Mouse (Mus musculus): Measurements from ENCODE around the gene Adra1b. TPM values are rescaled to one million over a fixed set of nuclear protein-coding genes. Genes with fewer than 3 reads are reported as not detected.

The Adra1b gene
- 4.9 and 6.3 TPM in 2 replicates for polyA plus RNA-seq (2012; rRNA removed)

GRCm38 (mm10) chr11:43901051-43901654 is at the start of gene Adra1b:
Gene Adra1b, minus strand, starts transcription at chr11:43901210.
- DNase-seq, result no peak
- H3K4me3 ChIP-seq (replicated peaks; ENCODE audit: extremely low read depth, low read depth, low read length), result no peak within 1 kb of the TSS
- H3K4me1 ChIP-seq (ENCODE audit: control insufficient read depth, insufficient read depth, low read length), result no peaks in the 10 kb centered on the region
- WGBS, result 68% methylated on average over 6 of the region's 6 CpGs
- TF ChIP-seq CTCF (IDR thresholded peaks at IDR 0.05; ENCODE audit: insufficient read depth, low read length), result no peak

DNA sequence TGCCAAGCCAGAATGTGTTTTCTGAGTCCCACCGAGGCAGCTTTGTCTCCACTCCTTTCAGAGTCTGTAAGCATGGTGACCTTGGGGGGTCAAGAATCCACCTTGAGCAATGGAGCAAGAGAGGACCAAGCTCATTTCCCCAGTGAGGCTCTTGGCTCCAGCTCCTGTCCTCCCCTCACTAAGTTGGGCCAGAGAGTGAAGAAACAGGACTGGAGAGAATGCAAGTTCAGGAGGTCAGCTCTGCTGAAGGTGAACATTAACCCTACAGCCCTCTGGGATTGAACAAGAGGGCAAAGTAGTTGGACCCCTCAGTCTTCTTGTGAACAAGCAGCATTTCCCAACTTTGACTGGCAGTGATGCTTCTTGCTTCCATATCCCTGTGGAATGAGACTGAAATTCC is 49.3 kb upstream of the Adra1b start:
- Histone ChIP-seq H3K4me1 (ENCODE audit: control insufficient read depth, insufficient read depth, low read length) (no peaks in the 10 kb centered on the region), H3K4me3 (replicated peaks; ENCODE audit: extremely low read depth, low read depth, low read length) (no peak overlapping the region)
- no peak for TF ChIP-seq CTCF (IDR thresholded peaks at IDR 0.05; ENCODE audit: insufficient read depth, low read length)
- no peak for TF ChIP-seq POLR2A (IDR thresholded peaks at IDR 0.05; ENCODE audit: borderline replicate concordance, extremely low read depth, low read depth, low read length)
- DNase-seq, result no peak
- 78% methylated on average over 1 of the region's 1 CpGs for WGBS

DNA sequence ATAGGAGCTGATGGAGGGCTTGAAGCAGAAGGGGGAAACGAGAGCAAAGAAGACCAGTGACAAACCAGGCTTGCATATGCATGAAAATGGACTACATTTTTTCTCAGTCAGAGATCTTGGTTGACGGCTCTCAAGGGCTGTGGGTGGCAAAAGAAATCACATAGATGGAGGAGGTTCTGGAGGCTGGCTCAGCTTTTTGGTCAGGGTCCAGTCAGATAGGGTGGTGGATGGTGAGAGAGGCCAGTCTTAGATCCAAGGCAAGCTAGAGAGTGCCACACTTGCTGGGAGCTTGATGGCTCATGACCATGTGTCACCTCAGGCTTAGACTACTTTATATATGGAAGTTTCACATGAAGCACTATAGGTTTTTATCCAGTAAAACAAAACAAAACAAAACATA is 42.8 kb upstream of the Adra1b start:
- Histone ChIP-seq H3K4me3 (replicated peaks; ENCODE audit: extremely low read depth, low read depth, low read length) (no peak overlapping the region), H3K4me1 (ENCODE audit: control insufficient read depth, insufficient read depth, low read length) (no peaks in the 10 kb centered on the region)
- WGBS, result 75% methylated on average over 2 of the region's 2 CpGs
- no peak for DNase-seq
- no peak for TF ChIP-seq CTCF (IDR thresholded peaks at IDR 0.05; ENCODE audit: insufficient read depth, low read length)

- 68% methylated on average over 1 of the region's 1 CpGs for WGBS
- H3K4me1 ChIP-seq (ENCODE audit: control insufficient read depth, insufficient read depth, low read length), result no peaks in the 10 kb centered on the region
- TF ChIP-seq POLR2A (IDR thresholded peaks at IDR 0.05; ENCODE audit: borderline replicate concordance, extremely low read depth, low read depth, low read length), result no peak
- TF ChIP-seq CTCF (IDR thresholded peaks at IDR 0.05; ENCODE audit: insufficient read depth, low read length), result no peak
- H3K4me3 ChIP-seq (replicated peaks; ENCODE audit: extremely low read depth, low read depth, low read length), result no peak overlapping the region
- DNase-seq, result no peak
These were observed 42.2 kb upstream of the Adra1b start for GRCm38 (mm10) chr11:43943167-43943566.

DNA sequence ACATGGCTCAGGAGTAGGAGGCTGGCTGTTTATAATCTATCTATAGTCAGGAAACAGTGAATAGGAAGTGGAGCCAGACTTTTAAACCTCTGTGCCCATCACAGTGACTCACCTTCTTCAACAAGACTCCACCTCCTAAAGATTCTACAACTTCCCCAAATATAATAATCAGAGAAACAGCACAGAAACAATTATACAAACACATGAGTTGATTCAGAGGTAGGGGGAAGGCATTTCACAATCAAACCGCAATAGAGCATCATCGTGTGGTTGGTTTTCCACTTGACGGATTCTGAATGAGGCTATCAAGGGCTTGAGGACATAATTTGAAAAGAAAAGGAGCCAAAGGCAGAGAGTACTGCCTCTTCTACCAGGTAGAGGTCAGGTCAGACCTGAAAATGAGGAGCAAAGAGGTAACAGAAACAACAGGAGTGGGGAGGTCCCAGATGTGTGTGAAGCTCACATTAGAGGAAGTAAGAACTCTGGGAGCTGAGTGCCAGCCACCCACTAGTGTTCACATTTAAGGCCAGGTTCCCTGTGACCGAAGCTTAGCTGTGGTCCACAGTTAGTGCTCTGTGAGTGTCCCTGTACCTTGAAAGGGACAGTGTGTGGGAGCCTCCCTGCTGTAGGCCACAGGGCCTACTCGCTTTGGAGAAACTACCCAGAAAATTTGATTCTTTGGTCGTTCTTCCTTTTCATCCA is 39.6 kb upstream of the Adra1b start:
- WGBS, result 77% methylated on average over 6 of the region's 6 CpGs
- no peak overlapping the region for H3K4me3 ChIP-seq (replicated peaks; ENCODE audit: extremely low read depth, low read depth, low read length)
- TF ChIP-seq POLR2A (IDR thresholded peaks at IDR 0.05; ENCODE audit: borderline replicate concordance, extremely low read depth, low read depth, low read length), result no peak
- H3K4me1 ChIP-seq (ENCODE audit: control insufficient read depth, insufficient read depth, low read length), result no peaks in the 10 kb centered on the region
- no peak for DNase-seq

GRCm38 (mm10) chr11:43936023-43936422 is 35.0 kb upstream of the Adra1b start:
- 93% methylated on average over 2 of the region's 2 CpGs for WGBS
- no peaks in the 10 kb centered on the region for H3K4me1 ChIP-seq (ENCODE audit: control insufficient read depth, insufficient read depth, low read length)
- no peak for DNase-seq
- no peak overlapping the region for H3K4me3 ChIP-seq (replicated peaks; ENCODE audit: extremely low read depth, low read depth, low read length)
- TF ChIP-seq POLR2A (IDR thresholded peaks at IDR 0.05; ENCODE audit: borderline replicate concordance, extremely low read depth, low read depth, low read length) (no peak), CTCF (IDR thresholded peaks at IDR 0.05; ENCODE audit: insufficient read depth, low read length) (no peak)

DNA sequence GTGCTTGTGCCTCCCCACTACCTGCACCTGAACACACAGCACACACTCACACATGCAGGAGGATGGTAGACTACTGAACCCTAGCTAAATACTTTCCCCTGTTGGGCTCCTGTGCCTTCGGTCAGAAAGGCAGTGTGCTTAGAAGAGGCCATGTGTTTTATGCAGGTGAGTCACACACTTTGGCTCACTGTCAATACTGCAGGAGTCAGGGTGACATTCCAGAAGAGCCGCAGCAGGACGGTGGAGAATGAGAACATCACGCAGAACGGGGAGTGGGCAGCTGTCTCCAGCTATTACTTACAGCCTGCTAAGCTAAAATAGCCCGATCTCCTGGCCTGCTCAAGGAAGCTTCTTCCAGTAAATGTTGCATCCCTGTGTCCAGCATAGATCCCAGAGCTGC is 32.5 kb upstream of the Adra1b start:
- DNase-seq, result no peak
- Histone ChIP-seq H3K4me3 (replicated peaks; ENCODE audit: extremely low read depth, low read depth, low read length) (no peak overlapping the region), H3K4me1 (ENCODE audit: control insufficient read depth, insufficient read depth, low read length) (peaks cover 2% of the 10 kb centered on the region; the same call in 1 of the 2 replicates)
- 56% methylated on average over 6 of the region's 6 CpGs for WGBS
- no peak for TF ChIP-seq POLR2A (IDR thresholded peaks at IDR 0.05; ENCODE audit: borderline replicate concordance, extremely low read depth, low read depth, low read length)
- no peak for TF ChIP-seq CTCF (IDR thresholded peaks at IDR 0.05; ENCODE audit: insufficient read depth, low read length)

- Histone ChIP-seq H3K4me1 (ENCODE audit: control insufficient read depth, insufficient read depth, low read length) (peaks cover 2% of the 10 kb centered on the region; the same call in 1 of the 2 replicates), H3K4me3 (replicated peaks; ENCODE audit: extremely low read depth, low read depth, low read length) (no peak overlapping the region)
- DNase-seq, result no peak
- 92% methylated on average over 4 of the region's 4 CpGs for WGBS
- no peak for TF ChIP-seq POLR2A (IDR thresholded peaks at IDR 0.05; ENCODE audit: borderline replicate concordance, extremely low read depth, low read depth, low read length)
- TF ChIP-seq CTCF (IDR thresholded peaks at IDR 0.05; ENCODE audit: insufficient read depth, low read length), result no peak
These were observed 32.0 kb upstream of the Adra1b start for GRCm38 (mm10) chr11:43933000-43933399.

DNA sequence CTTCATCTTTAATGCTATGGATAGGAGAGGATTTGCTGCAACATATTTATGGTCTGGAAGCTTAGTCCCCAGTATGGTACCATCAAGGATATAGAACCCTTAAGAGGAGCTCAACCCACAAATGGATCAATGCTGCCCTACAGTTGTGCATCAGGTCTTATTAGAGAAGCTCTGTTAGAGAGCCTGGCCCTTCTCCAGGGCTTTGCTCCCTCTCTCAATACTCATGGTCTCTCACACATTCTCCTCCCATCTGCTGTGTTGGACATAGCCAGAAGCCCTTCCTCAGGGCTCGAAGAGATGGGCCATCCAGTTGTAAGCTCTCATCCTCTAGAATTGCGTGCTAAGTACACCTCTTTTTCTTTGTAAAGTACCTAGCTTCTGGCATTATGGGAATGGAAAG is 29.2 kb upstream of the Adra1b start:
- 86% methylated on average over 2 of the region's 2 CpGs for WGBS
- H3K4me3 ChIP-seq (replicated peaks; ENCODE audit: extremely low read depth, low read depth, low read length), result no peak overlapping the region
- no peak for TF ChIP-seq CTCF (IDR thresholded peaks at IDR 0.05; ENCODE audit: insufficient read depth, low read length)
- no peak for DNase-seq
- peaks cover 2% of the 10 kb centered on the region; the same call in 1 of the 2 replicates for H3K4me1 ChIP-seq (ENCODE audit: control insufficient read depth, insufficient read depth, low read length)

- TF ChIP-seq POLR2A (IDR thresholded peaks at IDR 0.05; ENCODE audit: borderline replicate concordance, extremely low read depth, low read depth, low read length) (no peak), CTCF (IDR thresholded peaks at IDR 0.05; ENCODE audit: insufficient read depth, low read length) (no peak)
- no peak overlapping the region for H3K4me3 ChIP-seq (replicated peaks; ENCODE audit: extremely low read depth, low read depth, low read length)
- H3K4me1 ChIP-seq (ENCODE audit: control insufficient read depth, insufficient read depth, low read length), result peaks cover 2% of the 10 kb centered on the region; the same call in 1 of the 2 replicates
- no peak for DNase-seq
- 50% methylated on average over 5 of the region's 5 CpGs for WGBS
These were observed 28.7 kb upstream of the Adra1b start for GRCm38 (mm10) chr11:43929706-43930105.

All from lung, adult 2 months (tissue).